8 mouse cellular contexts compared by ENCODE assay signal in the genomic region with DNA sequence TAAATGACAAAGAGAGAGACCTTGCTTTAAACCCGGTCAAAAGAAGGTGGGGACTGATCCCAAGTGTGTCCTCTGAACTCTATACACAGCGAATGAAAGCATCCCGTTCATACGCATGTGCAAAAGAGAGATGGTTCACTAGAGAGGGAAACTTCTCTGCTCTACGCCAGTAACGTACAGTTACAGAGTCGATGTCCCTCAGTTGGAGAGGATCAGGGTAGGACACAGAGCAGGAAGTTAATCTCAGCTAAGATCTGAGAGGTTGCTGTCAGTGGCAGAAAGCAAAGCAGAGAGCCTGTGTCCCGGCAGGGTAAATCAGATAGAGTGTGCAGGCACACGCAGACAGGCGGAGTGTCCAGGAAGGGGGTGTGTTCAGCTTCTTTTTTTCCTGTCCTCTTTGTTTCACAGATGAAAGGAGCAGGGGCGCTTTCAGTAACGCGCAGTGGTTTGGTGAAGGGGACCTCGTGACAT. TPM values are rescaled to one million over a fixed set of nuclear protein-coding genes. Genes with fewer than 3 reads are reported as not detected.
DNase-seq lines count a peak whose midpoint lies in the region; ATAC-seq lines count a peak whose summit lies in the region.

No protein-coding gene starts in this region.

- H3K36me3 ChIP-seq in neural tube, embryonic 11.5 days (ENCODE audit: control insufficient read depth, insufficient read depth, low read length), result no peaks in the 10 kb centered on the region
- no peaks in the 10 kb centered on the region for H3K36me3 ChIP-seq in forebrain, embryonic 13.5 days (ENCODE audit: poor library complexity, severe bottlenecking)

- H3K27ac ChIP-seq in neural tube, embryonic 11.5 days (ENCODE audit: low read depth, low read length), result no peak overlapping the region
- H3K27ac ChIP-seq in forebrain, embryonic 13.5 days, result no peak overlapping the region; the same call in none of the 2 replicates

- H3K27me3 ChIP-seq in neural tube, embryonic 11.5 days (ENCODE audit: control insufficient read depth, insufficient read depth, low read length), result no peaks in the 10 kb centered on the region
- no peaks in the 10 kb centered on the region for H3K27me3 ChIP-seq in forebrain, embryonic 13.5 days

- H3K9ac ChIP-seq in neural tube, embryonic 11.5 days (ENCODE audit: low read length), result 0 out of 2 replicates have a peak overlapping the region, but pooled peaks have one; percentile 11
- H3K9ac ChIP-seq in forebrain, embryonic 13.5 days, result peak overlapping the region; percentile 53; the same call in 1 of the 2 replicates

- H3K4me2 ChIP-seq in neural tube, embryonic 11.5 days (ENCODE audit: low read depth), result 0 out of 2 replicates have a peak overlapping the region, but pooled peaks have one; percentile 1
- peak overlapping the region; percentile 53 for H3K4me2 ChIP-seq in forebrain, embryonic 13.5 days

- H3K4me3 ChIP-seq in neural tube, embryonic 11.5 days (ENCODE audit: low read depth, low read length), result no peak overlapping the region
- H3K4me3 ChIP-seq in forebrain, embryonic 13.5 days, result peak overlapping the region; percentile 8

- no peaks in the 10 kb centered on the region for H3K9me3 ChIP-seq in neural tube, embryonic 11.5 days (ENCODE audit: control insufficient read depth, low read length)
- no peaks in the 10 kb centered on the region for H3K9me3 ChIP-seq in forebrain, embryonic 13.5 days (replicated peaks)

- 27% methylated on average over 14 of the region's 14 CpGs for WGBS in neural tube, embryonic 11.5 days
- 11% methylated on average over 14 of the region's 14 CpGs for WGBS in forebrain, embryonic 13.5 days

- ATAC-seq in neural tube, embryonic 11.5 days (ENCODE audit: insufficient read depth, low FRiP score, low TSS enrichment), result no peak
- no peak for ATAC-seq in forebrain, embryonic 13.5 days
- no peak for ATAC-seq in megakaryocyte-erythroid progenitor cell, adult 5-6 weeks (replicated peaks; ENCODE audit: low FRiP score, low TSS enrichment, poor library complexity, severe bottlenecking)

- DNase-seq in neural tube, embryonic 11.5 days (ENCODE audit: low spot score), result no peak
- no peak for DNase-seq in neural tube, embryonic 10.5 days (ENCODE audit: extremely low spot score, low spot score)
- peak; percentile 43 for DNase-seq in lung, postnatal 10 days
- peak; percentile 37 to 45 for DNase-seq in thymus, postnatal 10 days (ENCODE audit: low spot score in 2 of 2)
- DNase-seq in gastrocnemius, postnatal 4 days (ENCODE audit: low spot score in 2 of 2), result no peak
- DNase-seq in adrenal gland, postnatal 14 days, result no peak

- H3K4me1 ChIP-seq in neural tube, embryonic 11.5 days (ENCODE audit: control insufficient read depth, insufficient read depth, low read length), result peaks cover 7% of the 10 kb centered on the region
- H3K4me1 ChIP-seq in forebrain, embryonic 13.5 days, result peaks cover 25% of the 10 kb centered on the region

RNA-seq across cellular contexts. Expression of gene Sipa1l1, which starts 3.0 kb away (rescaled TPM):
- polyA plus RNA-seq in neural tube, embryonic 11.5 days (2014; fragmentation: Nextera tagmentation; extraction: Ambion mirVana), result 22.3 and 23.6 TPM in 2 replicates
- 19.3 and 23.6 TPM in 2 replicates for polyA plus RNA-seq in forebrain, embryonic 13.5 days (2015; fragmentation: Nextera tagmentation; extraction: Ambion mirVana)
- total RNA-seq in megakaryocyte-erythroid progenitor cell, adult 5-6 weeks (2014; fragmentation: Nextera tagmentation), result 47.1 and 51.3 TPM in 2 replicates
- 26.9 and 49.6 TPM in 2 replicates for total RNA-seq in megakaryocyte-erythroid progenitor cell, adult 5-6 weeks (2017)
- 10 to 100 TPM; 26.8 to 32.9 TPM for total RNA-seq in gastrocnemius, postnatal 4 days (2021)
- total RNA-seq in adrenal gland, postnatal 14 days (2021), result 31.5 and 39.9 TPM in 2 replicates

Comparison
In these comparisons a context has a peak if more than half of its experiments do, and no peak if none do; other contexts are left out.
1. DNase-seq: peak in lung, postnatal 10 days (single experiment) and thymus, postnatal 10 days (2 of 2); none in neural tube, embryonic 11.5 days (single experiment), neural tube, embryonic 10.5 days (single experiment), gastrocnemius, postnatal 4 days (0 of 2) and adrenal gland, postnatal 14 days (single experiment).